Mouse (Mus musculus) MEL (cell line): ENCODE measurements at regions not wholly inside any gene's neighbourhood (a gene's known extent, or its start where the extent isn't known, plus 50 kb on each side); places are given as distances from the start of the nearest gene placed in this dataset.

Experiments
- DNase-seq: peaks from one replicate; pipeline ENCODE4 v3.0.0; 2011; ENCODE audit warnings: low read depth, low spot score
- H3K27ac ChIP-seq: 2 replicates; pipeline ENCODE4 v1.5.1; 2012; ENCODE audit warnings: low read depth, mild to moderate bottlenecking, control low read depth, low read length, moderate library complexity; ENCODE audit not compliant: control insufficient read depth
- H3K27me3 ChIP-seq, 2 experiments: fragments of 150-350 bp in 1 of 2; sonication (generic) in 1 of 2; 2 replicates each; pipeline ENCODE4 v1.6.1; 2012; ENCODE audit warnings: low read length in 2 of 2, mild to moderate bottlenecking in 2 of 2, improper control_type of control experiment in 1 of 2, moderate library complexity in 1 of 2; ENCODE audit not compliant: insufficient read depth in 2 of 2, control insufficient read depth in 1 of 2
- H3K36me3 ChIP-seq, 2 experiments: 2 replicates each; pipeline ENCODE4 v1.6.1; 2012 to 2014; ENCODE audit warnings: low read length in 2 of 2, improper control_type of control experiment in 1 of 2, inconsistent platforms in 1 of 2, mild to moderate bottlenecking in 1 of 2; ENCODE audit not compliant: insufficient read depth in 2 of 2, control insufficient read depth in 1 of 2
- H3K4me1 ChIP-seq, 2 experiments: fragments of 150-350 bp in 1 of 2; sonication (generic) in 1 of 2; 2 replicates each; pipeline ENCODE4 v1.6.1; 2012; ENCODE audit warnings: low read length in 2 of 2, improper control_type of control experiment in 1 of 2, mild to moderate bottlenecking in 1 of 2; ENCODE audit not compliant: insufficient read depth in 2 of 2, control insufficient read depth in 1 of 2
- H3K4me3 ChIP-seq, 2 experiments: fragments of 150-350 bp in 1 of 2; sonication (generic) in 1 of 2; 2 replicates each; pipeline ENCODE4 v1.5.1; 2012; ENCODE audit warnings: low read depth in 2 of 2, low read length in 2 of 2, mild to moderate bottlenecking in 2 of 2, moderate library complexity in 2 of 2, control low read depth in 1 of 2, improper control_type of control experiment in 1 of 2; ENCODE audit not compliant: control insufficient read depth in 1 of 2, insufficient read depth in 1 of 2
- H3K79me2 ChIP-seq: 2 replicates; pipeline ENCODE4 v1.6.1; 2012; ENCODE audit warnings: mild to moderate bottlenecking, low read length, moderate library complexity; ENCODE audit not compliant: control insufficient read depth, poor library complexity, insufficient read depth
- H3K9ac ChIP-seq: 2 replicates; pipeline ENCODE4 v1.6.1; 2012; ENCODE audit warnings: low read depth, mild to moderate bottlenecking, control low read depth, low read length, moderate library complexity; ENCODE audit not compliant: control insufficient read depth, poor library complexity, severe bottlenecking
- H3K9me3 ChIP-seq: fragments of 150-350 bp; sonication (generic); replicated peaks from 2 replicates; pipeline ENCODE4 v1.6.1; 2012; ENCODE audit warnings: mild to moderate bottlenecking, low read length, improper control_type of control experiment, moderate library complexity; ENCODE audit not compliant: insufficient read depth
- BHLHE40 ChIP-seq: IDR thresholded peaks from 2 replicates; pipeline ENCODE4 v1.6.1; 2012; ENCODE audit warnings: low read depth, mild to moderate bottlenecking, inconsistent platforms, low read length, improper control_type of control experiment, borderline replicate concordance
- CTCF ChIP-seq, 3 experiments: IDR thresholded peaks in 2 of 3; conservative IDR thresholded peaks in 1 of 3; 2 replicates each; pipeline ENCODE4 v1.5.1; 2011 to 2012; ENCODE audit warnings: low read length in 3 of 3, low read depth in 2 of 3, mild to moderate bottlenecking in 2 of 3, improper control_type of control experiment in 1 of 3, inconsistent platforms in 1 of 3, mixed read lengths in 1 of 3, moderate library complexity in 1 of 3; ENCODE audit not compliant: control insufficient read depth in 1 of 3, insufficient read depth in 1 of 3, poor library complexity in 1 of 3, severe bottlenecking in 1 of 3
- E2F4 ChIP-seq: IDR thresholded peaks from 2 replicates; pipeline ENCODE4 v1.6.1; 2011; ENCODE audit warnings: low read depth, low read length, improper control_type of control experiment, borderline replicate concordance
- ELF1 ChIP-seq: IDR thresholded peaks from 2 replicates; pipeline ENCODE4 v1.6.1; 2014; ENCODE audit warnings: low read depth, mild to moderate bottlenecking, inconsistent platforms, low read length, improper control_type of control experiment, moderate library complexity
- ETS1 ChIP-seq: IDR thresholded peaks from 2 replicates; pipeline ENCODE4 v1.6.1; 2012; ENCODE audit warnings: low read depth, mild to moderate bottlenecking, inconsistent platforms, low read length, improper control_type of control experiment, moderate library complexity
- GABPA ChIP-seq: IDR thresholded peaks from 2 replicates; pipeline ENCODE4 v1.6.1; 2012; ENCODE audit warnings: low read depth, mild to moderate bottlenecking, inconsistent platforms, low read length, improper control_type of control experiment, moderate library complexity
- HCFC1 ChIP-seq: IDR thresholded peaks from 2 replicates; pipeline ENCODE4 v1.6.1; 2012; ENCODE audit warnings: low read depth, mild to moderate bottlenecking, inconsistent platforms, low read length, improper control_type of control experiment, moderate library complexity
- JUND ChIP-seq: IDR thresholded peaks from 2 replicates; pipeline ENCODE4 v1.6.1; 2011; ENCODE audit warnings: low read depth, mild to moderate bottlenecking, improper control_type of control experiment, low read length
- KAT2A ChIP-seq: conservative IDR thresholded peaks from 2 replicates; pipeline ENCODE4 v1.6.1; 2012; ENCODE audit warnings: low read depth, low read length, improper control_type of control experiment, inconsistent platforms
- MAFK ChIP-seq: IDR thresholded peaks from 2 replicates; pipeline ENCODE4 v1.6.1; 2011; ENCODE audit warnings: low read depth, mild to moderate bottlenecking, low read length, improper control_type of control experiment, borderline replicate concordance
- MAX ChIP-seq: IDR thresholded peaks from 2 replicates; pipeline ENCODE4 v1.6.1; 2011; ENCODE audit warnings: low read length, improper control_type of control experiment
- MYC ChIP-seq: IDR thresholded peaks from 2 replicates; pipeline ENCODE4 v1.6.1; 2011; ENCODE audit warnings: low read depth, mild to moderate bottlenecking, low read length, improper control_type of control experiment, moderate library complexity
- NELFE ChIP-seq: IDR thresholded peaks from 2 replicates; pipeline ENCODE4 v1.6.1; 2011; ENCODE audit warnings: low read depth, low read length, improper control_type of control experiment
- NRF1 ChIP-seq: IDR thresholded peaks from 2 replicates; pipeline ENCODE4 v1.6.1; 2014; ENCODE audit warnings: low read depth, mild to moderate bottlenecking, inconsistent platforms, low read length, improper control_type of control experiment, moderate library complexity; ENCODE audit not compliant: poor library complexity, insufficient read depth, severe bottlenecking
- POLR2A ChIP-seq, 2 experiments: IDR thresholded peaks; 2 replicates each; pipeline ENCODE4 v1.6.1; 2011 to 2012; ENCODE audit warnings: low read length in 2 of 2, mild to moderate bottlenecking in 2 of 2, control low read depth in 1 of 2, improper control_type of control experiment in 1 of 2, low read depth in 1 of 2, moderate library complexity in 1 of 2; ENCODE audit not compliant: control insufficient read depth in 1 of 2, insufficient read depth in 1 of 2, poor library complexity in 1 of 2
- POLR2AphosphoS2 ChIP-seq: IDR thresholded peaks from 2 replicates; pipeline ENCODE4 v1.6.1; 2011; ENCODE audit warnings: low read length, improper control_type of control experiment
- POLR2AphosphoS5 ChIP-seq: IDR thresholded peaks from 2 replicates; pipeline ENCODE4 v1.6.1; 2012; ENCODE audit warnings: low read depth, borderline replicate concordance, mild to moderate bottlenecking, inconsistent platforms, low read length, moderate library complexity, mixed read lengths
- RAD21 ChIP-seq: IDR thresholded peaks from 2 replicates; pipeline ENCODE4 v1.6.1; 2011; ENCODE audit warnings: mild to moderate bottlenecking, low read depth, low read length, improper control_type of control experiment
- RCOR1 ChIP-seq: IDR thresholded peaks from 2 replicates; pipeline ENCODE4 v1.6.1; 2012; ENCODE audit warnings: low read depth, mild to moderate bottlenecking, inconsistent platforms, low read length, improper control_type of control experiment
- SMC3 ChIP-seq: IDR thresholded peaks from 2 replicates; pipeline ENCODE4 v1.6.1; 2011; ENCODE audit warnings: low read depth, low read length, improper control_type of control experiment
- UBTF ChIP-seq: IDR thresholded peaks from 2 replicates; pipeline ENCODE4 v1.6.1; 2012; ENCODE audit warnings: low read depth, mild to moderate bottlenecking, inconsistent platforms, low read length, improper control_type of control experiment, moderate library complexity, borderline replicate concordance; ENCODE audit not compliant: insufficient read depth
- USF1 ChIP-seq: IDR thresholded peaks from 2 replicates; pipeline ENCODE4 v1.6.1; 2014; ENCODE audit warnings: low read depth, mild to moderate bottlenecking, inconsistent platforms, low read length, improper control_type of control experiment, moderate library complexity
- ZC3H11A ChIP-seq: IDR thresholded peaks from 2 replicates; pipeline ENCODE4 v1.6.1; 2012; ENCODE audit warnings: low read depth, mild to moderate bottlenecking, inconsistent platforms, low read length, improper control_type of control experiment
- ZMIZ1 ChIP-seq: IDR thresholded peaks from 2 replicates; pipeline ENCODE4 v1.6.1; 2012; ENCODE audit warnings: low read depth, mild to moderate bottlenecking, inconsistent platforms, low read length, improper control_type of control experiment, moderate library complexity

DNA sequence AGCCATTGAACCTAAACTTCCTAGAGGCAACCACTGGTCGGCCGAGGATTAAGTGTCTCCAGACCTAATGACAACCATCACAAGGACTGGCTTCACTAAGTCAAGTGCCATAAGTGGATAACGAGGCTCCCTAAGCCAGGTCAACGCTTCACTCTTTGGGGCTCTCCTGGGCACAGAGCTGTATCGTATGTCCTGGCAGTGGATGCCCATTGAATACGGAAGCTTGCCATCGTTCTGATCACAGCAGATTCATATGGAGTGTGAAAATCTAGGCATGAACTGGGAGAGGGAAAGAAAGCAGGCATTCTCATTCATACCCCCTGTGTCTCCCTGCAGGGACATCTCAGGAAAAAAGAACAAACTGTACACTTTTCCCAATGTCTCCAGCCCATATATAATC is 68.3 kb downstream of the Tmem100 start:
- Histone ChIP-seq H3K4me3 (no peak overlapping the region), H3K27ac (no peak overlapping the region), H3K27me3 (0 out of 4 replicates have a peak, but pooled peaks cover 0 to 1% of the 10 kb centered on the region in 2 experiments), H3K4me1 (peaks cover 0 to 3% of the 10 kb centered on the region in 2 experiments; a peak in 1 of 4 replicates), H3K9ac (no peak overlapping the region), H3K36me3 (peaks cover 0 to 5% of the 10 kb centered on the region in 2 experiments; a peak in 1 of 4 replicates), H3K9me3 (no peaks in the 10 kb centered on the region), H3K79me2 (no peaks in the 10 kb centered on the region)
- no peak for DNase-seq
- TF ChIP-seq ZMIZ1: no peak
- TF ChIP-seq MYC: no peak
- no peak for TF ChIP-seq RCOR1
- TF ChIP-seq POLR2AphosphoS2: no peak
- no peak for TF ChIP-seq SMC3
- no peak for TF ChIP-seq NRF1
- no peak for TF ChIP-seq GABPA
- no peak for TF ChIP-seq JUND
- no peak for TF ChIP-seq CTCF (IDR thresholded peaks at IDR 0.05 in 2 of 3, conservative IDR thresholded peaks at IDR 0.05 in 1 of 3; ENCODE audit: control insufficient read depth in 1 of 3, insufficient read depth in 1 of 3, low read depth in 2 of 3, low read length in 3 of 3, poor library complexity in 1 of 3, severe bottlenecking in 1 of 3)
- TF ChIP-seq ZC3H11A: no peak
- TF ChIP-seq POLR2AphosphoS5: no peak
- TF ChIP-seq NELFE: no peak
- no peak for TF ChIP-seq UBTF
- no peak for TF ChIP-seq ETS1
- no peak for TF ChIP-seq ELF1
- no peak for TF ChIP-seq POLR2A (IDR thresholded peaks at IDR 0.05; ENCODE audit: control insufficient read depth in 1 of 2, insufficient read depth in 1 of 2, low read depth in 1 of 2, low read length in 2 of 2, poor library complexity in 1 of 2)
- TF ChIP-seq MAFK: no peak
- no peak for TF ChIP-seq USF1
- no peak for TF ChIP-seq KAT2A
- TF ChIP-seq RAD21: no peak

DNA sequence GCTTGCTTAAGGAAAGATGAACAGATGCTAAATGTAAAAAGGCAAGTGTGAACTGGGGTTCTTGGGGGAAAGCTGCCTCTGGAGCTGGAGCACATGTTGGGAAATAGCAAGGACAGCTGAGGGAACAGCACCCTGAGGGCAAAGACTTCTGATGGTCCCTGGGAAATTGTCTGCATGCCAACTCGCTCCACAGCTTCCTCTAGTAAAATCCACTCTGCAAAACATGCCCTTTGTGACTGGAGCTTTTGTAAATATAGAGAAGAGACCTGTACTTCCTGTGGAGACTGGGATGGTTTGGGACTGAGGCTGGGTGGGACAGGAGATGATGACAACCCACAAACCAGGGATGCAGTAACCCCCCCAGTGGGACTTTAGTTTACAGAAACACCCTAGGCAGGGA is 69.0 kb downstream of the Tmem100 start:
- H3K27ac ChIP-seq: no peak overlapping the region
- H3K36me3 ChIP-seq: peaks cover 0 to 5% of the 10 kb centered on the region in 2 experiments; a peak in 1 of 4 replicates
- no peak overlapping the region for H3K4me3 ChIP-seq
- DNase-seq: no peak
- TF ChIP-seq POLR2AphosphoS2 (no peak), HCFC1 (no peak), MAFK (no peak), NELFE (no peak), BHLHE40 (no peak), MAX (no peak), E2F4 (no peak)
- peaks cover 0 to 3% of the 10 kb centered on the region in 2 experiments; a peak in 1 of 4 replicates for H3K4me1 ChIP-seq
- no peak overlapping the region for H3K9ac ChIP-seq
- H3K9me3 ChIP-seq: no peaks in the 10 kb centered on the region
- H3K79me2 ChIP-seq: no peaks in the 10 kb centered on the region
- 0 out of 4 replicates have a peak, but pooled peaks cover 0 to 1% of the 10 kb centered on the region in 2 experiments for H3K27me3 ChIP-seq
